Mouse (Mus musculus): ENCODE data around the gene Cd300lb. TPM values are rescaled to one million over a fixed set of nuclear protein-coding genes. Genes with fewer than 3 reads are reported as not detected.

The Cd300lb gene
- 0.32 TPM for polyA plus RNA-seq (2017; shearing (Covaris generic))

GRCm38 (mm10) chr11:114934144-114934543, at the start of gene Cd300lb:
TSS of gene Cd300lb (minus strand) at chr11:114934386.

GRCm38 (mm10) chr11:114968752-114969207, 34.6 kb upstream of the Cd300lb start, which contains the start of gene Cd300c:
TSS of gene Cd300c (minus strand) at chr11:114969157.

GRCm38 (mm10) chr11:114889991-114890518, 44.1 kb downstream of the Cd300lb start, which contains the start of gene Cd300a:
TSS of gene Cd300a (plus strand) at chr11:114890041.

Other genes starting within 250 kb of the Cd300lb start
- gene Dnaic2, start 207.0 kb downstream of the Cd300lb start, polyA plus RNA-seq (2017; shearing (Covaris generic)), result not detected
- gene Kif19a, start 169.0 kb downstream of the Cd300lb start, polyA plus RNA-seq (2017; shearing (Covaris generic)), result 0.15 TPM
- not detected for gene Btbd17, start 138.4 kb downstream of the Cd300lb start, polyA plus RNA-seq (2017; shearing (Covaris generic))
- not detected for gene Gpr142, start 135.5 kb downstream of the Cd300lb start, polyA plus RNA-seq (2017; shearing (Covaris generic))
- gene Gprc5c, start 83.2 kb downstream of the Cd300lb start, polyA plus RNA-seq (2017; shearing (Covaris generic)), result 0.20 TPM
- 1.3 TPM for gene Cd300a, start 44.3 kb downstream of the Cd300lb start, polyA plus RNA-seq (2017; shearing (Covaris generic))
- not detected for gene Cd300c, start 34.8 kb upstream of the Cd300lb start, polyA plus RNA-seq (2017; shearing (Covaris generic))
- 0.79 TPM for gene Cd300ld, start 55.5 kb upstream of the Cd300lb start, polyA plus RNA-seq (2017; shearing (Covaris generic))
- gene Cd300c2, start 67.5 kb upstream of the Cd300lb start, polyA plus RNA-seq (2017; shearing (Covaris generic)), result 1.5 TPM
- not detected for gene Cd300ld2, start 81.8 kb upstream of the Cd300lb start, polyA plus RNA-seq (2017; shearing (Covaris generic))
- gene Cd300ld4, start 92.6 kb upstream of the Cd300lb start, polyA plus RNA-seq (2017; shearing (Covaris generic)), result not detected
- not detected for gene Cd300ld5, start 103.4 kb upstream of the Cd300lb start, polyA plus RNA-seq (2017; shearing (Covaris generic))
- not detected for gene Cd300ld3, start 114.0 kb upstream of the Cd300lb start, polyA plus RNA-seq (2017; shearing (Covaris generic))
- 1.2 TPM for gene Cd300e, start 127.8 kb upstream of the Cd300lb start, polyA plus RNA-seq (2017; shearing (Covaris generic))
- 248 TPM for gene Rab37, start 157.0 kb upstream of the Cd300lb start, polyA plus RNA-seq (2017; shearing (Covaris generic))
- 2.1 TPM for gene Cd300lf, start 199.6 kb upstream of the Cd300lb start, polyA plus RNA-seq (2017; shearing (Covaris generic))
- 595 TPM for gene Slc9a3r1, start 229.0 kb upstream of the Cd300lb start, polyA plus RNA-seq (2017; shearing (Covaris generic))

Measured in inflammation-experienced regulatory T-cells, adult 16 weeks (primary cell).